14 mouse cellular contexts compared by ENCODE assay signal in the genomic region with DNA sequence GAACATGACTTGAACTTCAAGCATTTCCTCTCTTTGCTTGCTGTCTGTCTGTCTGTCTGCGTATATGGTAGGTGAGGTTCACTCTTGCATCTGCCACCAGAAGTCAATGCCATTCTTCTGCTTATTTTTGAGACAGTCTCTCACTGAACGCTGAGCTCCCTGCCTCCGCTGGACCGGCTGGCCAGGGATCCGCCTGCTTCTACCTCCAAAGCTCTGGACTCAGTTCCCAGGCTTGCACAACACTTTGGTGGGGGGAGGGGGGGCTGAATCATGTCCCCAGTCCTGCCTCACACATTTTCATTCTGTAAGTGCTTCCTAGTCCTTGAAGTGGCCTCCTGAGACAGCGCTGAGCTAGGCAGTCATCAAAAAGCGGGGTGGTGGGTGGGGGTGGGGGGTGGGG.
"Had no signal": no experiment of that assay in that cellular context is flagged by ENCODE, and none has a peak within 500 bp of the region (broad histone marks: within the 10 kb centered on the region; RNA-seq: fewer than 3 reads in every experiment).

No protein-coding gene starts in this region.

- H3K9ac ChIP-seq: limb, embryonic 13.5 days; liver, embryonic 13.5 days; neural tube, embryonic 13.5 days had no signal

- H3K4me3 ChIP-seq: layer of hippocampus, adult 2 months; limb, embryonic 13.5 days; liver, embryonic 13.5 days; midbrain, embryonic 10.5 days; neural tube, embryonic 13.5 days had no signal

- H3K27me3 ChIP-seq: limb, embryonic 13.5 days; liver, embryonic 13.5 days; neural tube, embryonic 13.5 days had no signal

- H3K4me1 ChIP-seq: limb, embryonic 13.5 days; midbrain, embryonic 10.5 days had no signal

- H3K9me3 ChIP-seq: limb, embryonic 13.5 days; liver, embryonic 13.5 days; midbrain, embryonic 10.5 days; neural tube, embryonic 13.5 days had no signal

- H3K36me3 ChIP-seq: limb, embryonic 13.5 days; liver, embryonic 13.5 days; midbrain, embryonic 10.5 days; neural tube, embryonic 13.5 days had no signal

- ATAC-seq: midbrain, embryonic 16.5 days had no signal

- H3K4me2 ChIP-seq: limb, embryonic 13.5 days; liver, embryonic 13.5 days; neural tube, embryonic 13.5 days had no signal

- H3K27ac ChIP-seq: layer of hippocampus, adult 2 months; limb, embryonic 13.5 days; liver, embryonic 13.5 days; midbrain, embryonic 10.5 days; neural tube, embryonic 13.5 days had no signal

- DNase-seq: kidney, postnatal 10 days; kidney, postnatal 4 days; liver, embryonic 13.5 days; lung, postnatal 4 days; retina, postnatal 1 day; right cerebral cortex, postnatal 4 days; spleen, adult 18-20 months; thymus, adult 2 months; thymus, postnatal 25 days had no signal
